Mouse (Mus musculus): ENCODE results near the gene Dnmt3c. TPM values are rescaled to one million over a fixed set of nuclear protein-coding genes. Genes with fewer than 3 reads are reported as not detected.

The Dnmt3c gene
- polyA plus RNA-seq, 1 experiment from 2014 or later: not detected

GRCm38 (mm10) chr2:153747994-153748393, 51.5 kb downstream of the Dnmt3c start:
- peaks cover 49% of the 10 kb centered on the region for H3K36me3 ChIP-seq (ENCODE audit: control insufficient read depth, insufficient read depth, low read length)
- H3K4me1 ChIP-seq (ENCODE audit: control insufficient read depth in 2 of 2, insufficient read depth in 2 of 2, low read length in 2 of 2): peaks cover 10 to 47% of the 10 kb centered on the region in 2 experiments
- no peak overlapping the region for H3K27ac ChIP-seq (replicated peaks in 1 of 2; ENCODE audit: control insufficient read depth in 1 of 2, insufficient read depth in 1 of 2, low read depth in 2 of 2, low read length in 2 of 2)
- H3K9ac ChIP-seq (ENCODE audit: low read length): no peak overlapping the region
- no peak overlapping the region for H3K4me3 ChIP-seq (ENCODE audit: control insufficient read depth in 1 of 2, insufficient read depth in 1 of 2, low read depth in 1 of 2, low read length in 2 of 2)
- no peak overlapping the region for H3K4me2 ChIP-seq (ENCODE audit: low read length)
- no peak for ATAC-seq (ENCODE audit: insufficient number of reproducible peaks, insufficient read depth, low FRiP score, low read depth)
- H3K27me3 ChIP-seq (ENCODE audit: control insufficient read depth, insufficient read depth, low read length): no peaks in the 10 kb centered on the region
- H3K9me3 ChIP-seq (ENCODE audit: control insufficient read depth, low read length): no peaks in the 10 kb centered on the region

GRCm38 (mm10) chr2:153750363-153750762, 53.9 kb downstream of the Dnmt3c start:
- peak overlapping the region in 1 of 2 experiments; percentile 10; a peak in 1 of 4 replicates for H3K27ac ChIP-seq (replicated peaks in 1 of 2; ENCODE audit: control insufficient read depth in 1 of 2, insufficient read depth in 1 of 2, low read depth in 2 of 2, low read length in 2 of 2)
- ATAC-seq (ENCODE audit: insufficient number of reproducible peaks, insufficient read depth, low FRiP score, low read depth): no peak
- H3K36me3 ChIP-seq (ENCODE audit: control insufficient read depth, insufficient read depth, low read length): peaks cover 61% of the 10 kb centered on the region

GRCm38 (mm10) chr2:153762121-153762520, 65.7 kb downstream of the Dnmt3c start:
- no peak overlapping the region for H3K4me2 ChIP-seq (ENCODE audit: low read length)
- H3K36me3 ChIP-seq (ENCODE audit: control insufficient read depth, insufficient read depth, low read length): peaks cover 100% of the 10 kb centered on the region
- H3K9ac ChIP-seq (ENCODE audit: low read length): no peak overlapping the region
- 45% methylated on average over 5 of the region's 5 CpGs for WGBS
- no peaks in the 10 kb centered on the region for H3K9me3 ChIP-seq (ENCODE audit: control insufficient read depth, low read length)
- H3K4me3 ChIP-seq (ENCODE audit: control insufficient read depth in 1 of 2, insufficient read depth in 1 of 2, low read depth in 1 of 2, low read length in 2 of 2): no peak overlapping the region
- ATAC-seq (ENCODE audit: insufficient number of reproducible peaks, insufficient read depth, low FRiP score, low read depth): no peak
- peaks cover 6 to 16% of the 10 kb centered on the region in 2 experiments for H3K4me1 ChIP-seq (ENCODE audit: control insufficient read depth in 2 of 2, insufficient read depth in 2 of 2, low read length in 2 of 2)
- peak overlapping the region in 1 of 2 experiments; percentile 11; a peak in 1 of 4 replicates for H3K27ac ChIP-seq (replicated peaks in 1 of 2; ENCODE audit: control insufficient read depth in 1 of 2, insufficient read depth in 1 of 2, low read depth in 2 of 2, low read length in 2 of 2)
- H3K27me3 ChIP-seq (ENCODE audit: control insufficient read depth, insufficient read depth, low read length): no peaks in the 10 kb centered on the region

More at GRCm38 (mm10) chr2:153750363-153750762, 53.9 kb downstream of the Dnmt3c start:
- Histone ChIP-seq H3K9me3 (ENCODE audit: control insufficient read depth, low read length) (no peaks in the 10 kb centered on the region), H3K4me1 (ENCODE audit: control insufficient read depth in 2 of 2, insufficient read depth in 2 of 2, low read length in 2 of 2) (peaks cover 4 to 26% of the 10 kb centered on the region in 2 experiments), H3K9ac (ENCODE audit: low read length) (no peak overlapping the region), H3K4me3 (ENCODE audit: control insufficient read depth in 1 of 2, insufficient read depth in 1 of 2, low read depth in 1 of 2, low read length in 2 of 2) (no peak overlapping the region), H3K27me3 (ENCODE audit: control insufficient read depth, insufficient read depth, low read length) (no peaks in the 10 kb centered on the region), H3K4me2 (ENCODE audit: low read length) (no peak overlapping the region)
- WGBS: 49% methylated on average over 2 of the region's 2 CpGs

GRCm38 (mm10) chr2:153767484-153767883, 71.0 kb downstream of the Dnmt3c start:
- Histone ChIP-seq H3K36me3 (ENCODE audit: control insufficient read depth, insufficient read depth, low read length) (peaks cover 93% of the 10 kb centered on the region), H3K27ac (replicated peaks in 1 of 2; ENCODE audit: control insufficient read depth in 1 of 2, insufficient read depth in 1 of 2, low read depth in 2 of 2, low read length in 2 of 2) (no peak overlapping the region), H3K9ac (ENCODE audit: low read length) (no peak overlapping the region), H3K27me3 (ENCODE audit: control insufficient read depth, insufficient read depth, low read length) (no peaks in the 10 kb centered on the region), H3K4me3 (ENCODE audit: control insufficient read depth in 1 of 2, insufficient read depth in 1 of 2, low read depth in 1 of 2, low read length in 2 of 2) (no peak overlapping the region), H3K4me1 (ENCODE audit: control insufficient read depth in 2 of 2, insufficient read depth in 2 of 2, low read length in 2 of 2) (no peaks in the 10 kb centered on the region), H3K9me3 (ENCODE audit: control insufficient read depth, low read length) (no peaks in the 10 kb centered on the region), H3K4me2 (ENCODE audit: low read length) (no peak overlapping the region)
- WGBS: 55% methylated on average over 6 of the region's 6 CpGs
- ATAC-seq (ENCODE audit: insufficient number of reproducible peaks, insufficient read depth, low FRiP score, low read depth): no peak

- Histone ChIP-seq H3K9me3 (ENCODE audit: control insufficient read depth, low read length) (no peaks in the 10 kb centered on the region), H3K36me3 (ENCODE audit: control insufficient read depth, insufficient read depth, low read length) (peaks cover 92% of the 10 kb centered on the region), H3K4me1 (ENCODE audit: control insufficient read depth in 2 of 2, insufficient read depth in 2 of 2, low read length in 2 of 2) (no peaks in the 10 kb centered on the region), H3K9ac (ENCODE audit: low read length) (no peak overlapping the region), H3K4me2 (ENCODE audit: low read length) (no peak overlapping the region), H3K27me3 (ENCODE audit: control insufficient read depth, insufficient read depth, low read length) (no peaks in the 10 kb centered on the region), H3K27ac (replicated peaks in 1 of 2; ENCODE audit: control insufficient read depth in 1 of 2, insufficient read depth in 1 of 2, low read depth in 2 of 2, low read length in 2 of 2) (no peak overlapping the region), H3K4me3 (ENCODE audit: control insufficient read depth in 1 of 2, insufficient read depth in 1 of 2, low read depth in 1 of 2, low read length in 2 of 2) (no peak overlapping the region)
- no peak for ATAC-seq (ENCODE audit: insufficient number of reproducible peaks, insufficient read depth, low FRiP score, low read depth)
- 81% methylated on average over 2 of the region's 2 CpGs for WGBS
Observed at GRCm38 (mm10) chr2:153768881-153769280, 72.4 kb downstream of the Dnmt3c start.

- peaks cover 57% of the 10 kb centered on the region for H3K36me3 ChIP-seq (ENCODE audit: control insufficient read depth, insufficient read depth, low read length)
- H3K4me3 ChIP-seq (ENCODE audit: control insufficient read depth in 1 of 2, insufficient read depth in 1 of 2, low read depth in 1 of 2, low read length in 2 of 2): no peak overlapping the region
- H3K9ac ChIP-seq (ENCODE audit: low read length): no peak overlapping the region
- no peaks in the 10 kb centered on the region for H3K9me3 ChIP-seq (ENCODE audit: control insufficient read depth, low read length)
- WGBS: 93% methylated on average over 4 of the region's 4 CpGs
- no peak for ATAC-seq (ENCODE audit: insufficient number of reproducible peaks, insufficient read depth, low FRiP score, low read depth)
- H3K27ac ChIP-seq (replicated peaks in 1 of 2; ENCODE audit: control insufficient read depth in 1 of 2, insufficient read depth in 1 of 2, low read depth in 2 of 2, low read length in 2 of 2): no peak overlapping the region
- H3K27me3 ChIP-seq (ENCODE audit: control insufficient read depth, insufficient read depth, low read length): no peaks in the 10 kb centered on the region
- no peak overlapping the region for H3K4me2 ChIP-seq (ENCODE audit: low read length)
- H3K4me1 ChIP-seq (ENCODE audit: control insufficient read depth in 2 of 2, insufficient read depth in 2 of 2, low read length in 2 of 2): no peaks in the 10 kb centered on the region
Observed at GRCm38 (mm10) chr2:153772950-153773349, 76.5 kb downstream of the Dnmt3c start.

GRCm38 (mm10) chr2:153775472-153775871, 79.0 kb downstream of the Dnmt3c start:
- Histone ChIP-seq H3K36me3 (ENCODE audit: control insufficient read depth, insufficient read depth, low read length) (peaks cover 34% of the 10 kb centered on the region), H3K9me3 (ENCODE audit: control insufficient read depth, low read length) (no peaks in the 10 kb centered on the region), H3K27me3 (ENCODE audit: control insufficient read depth, insufficient read depth, low read length) (no peaks in the 10 kb centered on the region), H3K4me3 (ENCODE audit: control insufficient read depth in 1 of 2, insufficient read depth in 1 of 2, low read depth in 1 of 2, low read length in 2 of 2) (no peak overlapping the region), H3K9ac (ENCODE audit: low read length) (no peak overlapping the region), H3K27ac (replicated peaks in 1 of 2; ENCODE audit: control insufficient read depth in 1 of 2, insufficient read depth in 1 of 2, low read depth in 2 of 2, low read length in 2 of 2) (no peak overlapping the region), H3K4me2 (ENCODE audit: low read length) (no peak overlapping the region), H3K4me1 (ENCODE audit: control insufficient read depth in 2 of 2, insufficient read depth in 2 of 2, low read length in 2 of 2) (peaks cover 0 to 11% of the 10 kb centered on the region in 2 experiments; a peak in 2 of 4 replicates)
- 93% methylated on average over 4 of the region's 4 CpGs for whole genome bisulfite sequencing
- ATAC-seq (ENCODE audit: insufficient number of reproducible peaks, insufficient read depth, low FRiP score, low read depth): no peak
